Mouse (Mus musculus) liver, adult 2 months (tissue): ENCODE results near the gene Gcnt3. TPM values are rescaled to one million over a fixed set of nuclear protein-coding genes. Genes with fewer than 3 reads are reported as not detected.

ENCODE experiments used
- DNase-seq: peaks from one replicate; pipeline ENCODE4 v3.0.0-alpha.2; 2011; ENCODE audit warnings: low read depth, low spot score; ENCODE audit errors: extremely low read depth
- H3K27ac ChIP-seq: fragments of 200-500 bp; replicated peaks from 2 replicates; pipeline ENCODE4 v1.5.1; 2012; ENCODE audit warnings: low read depth, mild to moderate bottlenecking, control low read depth, inconsistent platforms, low read length; ENCODE audit not compliant: insufficient read depth
- H3K27me3 ChIP-seq: fragments of 200-500 bp; 2 replicates; pipeline ENCODE4 v1.6.1; 2012; ENCODE audit warnings: mild to moderate bottlenecking, moderate library complexity, low read length, inconsistent platforms; ENCODE audit not compliant: control insufficient read depth, insufficient read depth
- H3K36me3 ChIP-seq: fragments of 200-500 bp; 2 replicates; pipeline ENCODE4 v1.6.1; 2012; ENCODE audit warnings: low read length, inconsistent platforms; ENCODE audit not compliant: control insufficient read depth, insufficient read depth
- H3K4me1 ChIP-seq: fragments of 200-500 bp; 2 replicates; pipeline ENCODE4 v1.6.1; 2011; ENCODE audit warnings: low read length; ENCODE audit not compliant: control insufficient read depth, insufficient read depth
- H3K4me3 ChIP-seq: fragments of 200-500 bp; 2 replicates; pipeline ENCODE4 v1.5.1; 2011; ENCODE audit warnings: low read depth, mild to moderate bottlenecking, control low read depth, low read length, moderate library complexity; ENCODE audit not compliant: insufficient read depth
- H3K79me2 ChIP-seq: fragments of 200-500 bp; 2 replicates; pipeline ENCODE4 v1.6.1; 2012; ENCODE audit warnings: inconsistent platforms, mild to moderate bottlenecking, low read length, moderate library complexity; ENCODE audit not compliant: control insufficient read depth, insufficient read depth
- H3K9ac ChIP-seq: fragments of 200-500 bp; 2 replicates; pipeline ENCODE4 v1.6.1; 2012; ENCODE audit warnings: low read depth, mild to moderate bottlenecking, control low read depth, inconsistent platforms, low read length
- CTCF ChIP-seq: fragments of 200-500 bp; IDR thresholded peaks from 2 replicates; pipeline ENCODE4 v1.5.1; 2011; ENCODE audit warnings: low read depth, low read length, control low read depth
- POLR2A ChIP-seq: fragments of 200-500 bp; IDR thresholded peaks from 2 replicates; pipeline ENCODE4 v1.6.1; 2011; ENCODE audit warnings: low read length, control low read depth; ENCODE audit not compliant: insufficient read depth; ENCODE audit errors: extremely low read depth
- whole genome bisulfite sequencing: fragments of 180-500 bp; shearing (Covaris S2); methylation state at CpG from one replicate; pipeline ENCODE4 v1.1.7; 2018; 5-methylcytosine and 5-hydroxymethylcytosine counted together
- polyA plus RNA-seq: library from polyadenylated mRNA; depleted of rRNA; stranded (reverse); fragments of >200 nt; gene quantifications from 2 replicates; pipeline ENCODE4 v1.2.3, GENCODE M21; 2012
- total RNA-seq: library from RNA; depleted of rRNA; stranded (reverse); fragments of >200 nt; gene quantifications from 2 replicates; pipeline ENCODE4 v1.2.3, GENCODE M21; 2014

Gcnt3 gene
- total and polyA plus RNA-seq, 2 experiments = 0.02 to 0.09 TPM

- H3K36me3 ChIP-seq = no peaks in the 10 kb centered on the region
- no peak overlapping the region for H3K27ac ChIP-seq
- H3K4me3 ChIP-seq = no peak overlapping the region
- H3K4me1 ChIP-seq = peaks cover 11% of the 10 kb centered on the region; the same call in 1 of the 2 replicates
- DNase-seq = no peak
- H3K79me2 ChIP-seq = no peaks in the 10 kb centered on the region
- TF ChIP-seq POLR2A (no peak), CTCF (no peak)
- no peak overlapping the region for H3K9ac ChIP-seq
- H3K27me3 ChIP-seq = no peaks in the 10 kb centered on the region
- 62% methylated on average over 3 of the region's 3 CpGs for WGBS
Observed at GRCm38 (mm10) chr9:70067497-70067896, 29.6 kb upstream of the Gcnt3 start.

- H3K27me3 ChIP-seq = no peaks in the 10 kb centered on the region
- no peak overlapping the region for H3K9ac ChIP-seq
- H3K36me3 ChIP-seq = no peaks in the 10 kb centered on the region
- H3K27ac ChIP-seq = no peak overlapping the region
- TF ChIP-seq CTCF = no peak
- TF ChIP-seq POLR2A = no peak
- no peaks in the 10 kb centered on the region; the same call in none of the 2 replicates for H3K4me1 ChIP-seq
- no peaks in the 10 kb centered on the region for H3K79me2 ChIP-seq
- DNase-seq = peak; percentile 57
- no peak overlapping the region for H3K4me3 ChIP-seq
- 25% methylated on average over 3 of the region's 3 CpGs for WGBS
Observed at GRCm38 (mm10) chr9:70062012-70062411, 24.1 kb upstream of the Gcnt3 start.

GRCm38 (mm10) chr9:70053411-70053810 is 15.5 kb upstream of the Gcnt3 start:
- TF ChIP-seq POLR2A (no peak), CTCF (no peak)
- H3K27me3 ChIP-seq = no peaks in the 10 kb centered on the region
- H3K79me2 ChIP-seq = no peaks in the 10 kb centered on the region
- no peak overlapping the region for H3K4me3 ChIP-seq
- no peak overlapping the region for H3K27ac ChIP-seq
- DNase-seq = no peak
- 58% methylated on average over 3 of the region's 3 CpGs for WGBS
- H3K9ac ChIP-seq = no peak overlapping the region
- H3K4me1 ChIP-seq = no peaks in the 10 kb centered on the region
- H3K36me3 ChIP-seq = no peaks in the 10 kb centered on the region

DNA sequence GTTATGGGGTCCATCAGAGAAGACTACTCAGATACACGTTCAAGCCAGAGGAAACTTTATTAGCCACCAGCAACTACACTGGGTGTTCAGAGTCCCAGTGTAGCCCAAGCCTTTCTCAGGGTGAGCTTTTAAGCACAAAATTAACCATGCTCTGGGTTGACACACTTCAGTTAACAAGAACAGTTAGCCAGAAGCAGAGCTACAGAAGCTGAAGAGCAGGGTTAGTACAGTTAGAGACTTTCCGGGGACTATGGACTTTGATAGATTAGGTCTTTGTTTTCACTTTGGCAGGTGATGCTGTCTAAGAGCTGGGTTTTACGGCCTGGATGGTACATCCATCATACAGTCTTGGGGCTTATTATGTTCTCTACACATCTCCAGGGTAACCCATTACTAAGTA is 14.8 kb upstream of the Gcnt3 start:
- WGBS = 34% methylated on average over 3 of the region's 3 CpGs
- no peaks in the 10 kb centered on the region for H3K4me1 ChIP-seq
- H3K27me3 ChIP-seq = no peaks in the 10 kb centered on the region
- H3K27ac ChIP-seq = no peak overlapping the region
- H3K9ac ChIP-seq = no peak overlapping the region
- no peaks in the 10 kb centered on the region for H3K79me2 ChIP-seq
- TF ChIP-seq POLR2A (no peak), CTCF (no peak)
- peak; percentile 8 for DNase-seq
- H3K36me3 ChIP-seq = no peaks in the 10 kb centered on the region
- no peak overlapping the region for H3K4me3 ChIP-seq

GRCm38 (mm10) chr9:70049839-70050238 is 12.0 kb upstream of the Gcnt3 start:
- Histone ChIP-seq H3K79me2 (no peaks in the 10 kb centered on the region), H3K4me3 (no peak overlapping the region), H3K9ac (no peak overlapping the region), H3K36me3 (no peaks in the 10 kb centered on the region), H3K27me3 (no peaks in the 10 kb centered on the region), H3K4me1 (no peaks in the 10 kb centered on the region), H3K27ac (no peak overlapping the region)
- no peak for TF ChIP-seq CTCF
- TF ChIP-seq POLR2A = no peak
- WGBS = 46% methylated on average over 8 of the region's 8 CpGs
- no peak for DNase-seq

DNA sequence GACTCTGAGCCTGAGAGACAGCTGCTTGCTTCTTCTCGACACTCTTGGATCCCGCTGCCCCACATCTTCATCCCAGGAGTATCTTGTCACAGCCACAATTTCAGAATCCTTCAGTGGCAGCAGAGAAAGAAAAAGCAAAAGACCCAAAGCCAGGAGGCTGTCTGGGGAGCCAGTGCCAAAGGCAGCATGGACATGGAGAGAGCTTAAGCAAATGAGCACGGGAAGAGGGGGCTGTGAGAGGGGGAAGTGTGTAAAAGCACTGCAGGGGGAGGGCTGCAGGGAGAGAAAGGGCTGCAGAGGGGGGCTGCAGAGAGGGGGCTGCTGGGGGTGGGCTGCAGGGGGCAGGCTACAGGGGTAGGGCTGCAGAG is 11.5 kb upstream of the Gcnt3 start:
- H3K27me3 ChIP-seq = no peaks in the 10 kb centered on the region
- H3K27ac ChIP-seq = no peak overlapping the region
- H3K79me2 ChIP-seq = no peaks in the 10 kb centered on the region
- TF ChIP-seq CTCF (no peak), POLR2A (no peak)
- no peaks in the 10 kb centered on the region for H3K36me3 ChIP-seq
- 79% methylated on average over 3 of the region's 3 CpGs for WGBS
- DNase-seq = no peak
- no peak overlapping the region for H3K4me3 ChIP-seq
- no peak overlapping the region for H3K9ac ChIP-seq
- no peaks in the 10 kb centered on the region for H3K4me1 ChIP-seq
